Mouse (Mus musculus): ENCODE measurements around the gene Fbxo9. TPM values are rescaled to one million over a fixed set of nuclear protein-coding genes. Genes with fewer than 3 reads are reported as not detected.

The Fbxo9 gene
- polyA plus RNA-seq, 1 experiment from 2014 or later: 56.9 TPM

- Histone ChIP-seq H3K4me1 (replicated peaks; ENCODE audit: control insufficient read depth, insufficient read depth, low read length) (no peaks in the 10 kb centered on the region), H3K36me3 (ENCODE audit: control insufficient read depth, insufficient read depth) (peaks cover 22% of the 10 kb centered on the region), H3K27ac (ENCODE audit: low read length) (no peak overlapping the region), H3K4me2 (ENCODE audit: low read length) (no peak overlapping the region), H3K27me3 (replicated peaks; ENCODE audit: control insufficient read depth, insufficient read depth, low read length) (no peaks in the 10 kb centered on the region), H3K9ac (replicated peaks; ENCODE audit: low read depth, low read length) (no peak overlapping the region), H3K4me3 (replicated peaks; ENCODE audit: low read length) (no peak overlapping the region), H3K9me3 (ENCODE audit: control insufficient read depth, low read length) (no peaks in the 10 kb centered on the region)
- 77% methylated on average over 4 of the region's 4 CpGs for WGBS
- ATAC-seq: no peak
These were observed 7.4 kb downstream of the Fbxo9 start for GRCm38 (mm10) chr9:78101431-78101830.

- Histone ChIP-seq H3K4me2 (ENCODE audit: low read length) (no peak overlapping the region), H3K4me3 (replicated peaks; ENCODE audit: low read length) (no peak overlapping the region), H3K9me3 (ENCODE audit: control insufficient read depth, low read length) (no peaks in the 10 kb centered on the region), H3K27ac (ENCODE audit: low read length) (no peak overlapping the region), H3K4me1 (replicated peaks; ENCODE audit: control insufficient read depth, insufficient read depth, low read length) (no peaks in the 10 kb centered on the region), H3K27me3 (replicated peaks; ENCODE audit: control insufficient read depth, insufficient read depth, low read length) (no peaks in the 10 kb centered on the region), H3K36me3 (ENCODE audit: control insufficient read depth, insufficient read depth) (peaks cover 24% of the 10 kb centered on the region), H3K9ac (replicated peaks; ENCODE audit: low read depth, low read length) (no peak overlapping the region)
- no peak for ATAC-seq
- 85% methylated on average over 5 of the region's 5 CpGs for WGBS
These were observed 7.9 kb downstream of the Fbxo9 start for GRCm38 (mm10) chr9:78100956-78101355.

GRCm38 (mm10) chr9:78096376-78096775 is 12.5 kb downstream of the Fbxo9 start:
- WGBS: 94% methylated on average over 5 of the region's 6 CpGs
- no peaks in the 10 kb centered on the region for H3K9me3 ChIP-seq (ENCODE audit: control insufficient read depth, low read length)
- no peak overlapping the region for H3K9ac ChIP-seq (replicated peaks; ENCODE audit: low read depth, low read length)
- no peaks in the 10 kb centered on the region for H3K27me3 ChIP-seq (replicated peaks; ENCODE audit: control insufficient read depth, insufficient read depth, low read length)
- ATAC-seq: no peak
- no peak overlapping the region for H3K27ac ChIP-seq (ENCODE audit: low read length)
- no peaks in the 10 kb centered on the region for H3K4me1 ChIP-seq (replicated peaks; ENCODE audit: control insufficient read depth, insufficient read depth, low read length)
- H3K36me3 ChIP-seq (ENCODE audit: control insufficient read depth, insufficient read depth): peaks cover 43% of the 10 kb centered on the region
- no peak overlapping the region for H3K4me2 ChIP-seq (ENCODE audit: low read length)
- no peak overlapping the region for H3K4me3 ChIP-seq (replicated peaks; ENCODE audit: low read length)

- H3K27me3 ChIP-seq (replicated peaks; ENCODE audit: control insufficient read depth, insufficient read depth, low read length): no peaks in the 10 kb centered on the region
- no peak overlapping the region for H3K4me2 ChIP-seq (ENCODE audit: low read length)
- H3K4me3 ChIP-seq (replicated peaks; ENCODE audit: low read length): no peak overlapping the region
- peaks cover 39% of the 10 kb centered on the region for H3K36me3 ChIP-seq (ENCODE audit: control insufficient read depth, insufficient read depth)
- no peak overlapping the region for H3K9ac ChIP-seq (replicated peaks; ENCODE audit: low read depth, low read length)
- H3K9me3 ChIP-seq (ENCODE audit: control insufficient read depth, low read length): no peaks in the 10 kb centered on the region
- H3K27ac ChIP-seq (ENCODE audit: low read length): no peak overlapping the region
- 95% methylated on average over 12 of the region's 12 CpGs for WGBS
- ATAC-seq: no peak
- H3K4me1 ChIP-seq (replicated peaks; ENCODE audit: control insufficient read depth, insufficient read depth, low read length): no peaks in the 10 kb centered on the region
These were observed 13.2 kb downstream of the Fbxo9 start for GRCm38 (mm10) chr9:78095686-78096085.

- Histone ChIP-seq H3K4me1 (replicated peaks; ENCODE audit: control insufficient read depth, insufficient read depth, low read length) (no peaks in the 10 kb centered on the region), H3K4me2 (ENCODE audit: low read length) (no peak overlapping the region), H3K9me3 (ENCODE audit: control insufficient read depth, low read length) (no peaks in the 10 kb centered on the region), H3K27ac (ENCODE audit: low read length) (no peak overlapping the region), H3K4me3 (replicated peaks; ENCODE audit: low read length) (no peak overlapping the region), H3K36me3 (ENCODE audit: control insufficient read depth, insufficient read depth) (peaks cover 21% of the 10 kb centered on the region), H3K9ac (replicated peaks; ENCODE audit: low read depth, low read length) (no peak overlapping the region), H3K27me3 (replicated peaks; ENCODE audit: control insufficient read depth, insufficient read depth, low read length) (no peaks in the 10 kb centered on the region)
- 94% methylated on average over 3 of the region's 3 CpGs for WGBS
- ATAC-seq: no peak
These were observed 18.3 kb downstream of the Fbxo9 start for GRCm38 (mm10) chr9:78090596-78090995.

GRCm38 (mm10) chr9:78089906-78090305 is 19.0 kb downstream of the Fbxo9 start:
- Histone ChIP-seq H3K4me3 (replicated peaks; ENCODE audit: low read length) (no peak overlapping the region), H3K27ac (ENCODE audit: low read length) (no peak overlapping the region), H3K36me3 (ENCODE audit: control insufficient read depth, insufficient read depth) (peaks cover 18% of the 10 kb centered on the region), H3K9ac (replicated peaks; ENCODE audit: low read depth, low read length) (no peak overlapping the region), H3K9me3 (ENCODE audit: control insufficient read depth, low read length) (no peaks in the 10 kb centered on the region), H3K27me3 (replicated peaks; ENCODE audit: control insufficient read depth, insufficient read depth, low read length) (no peaks in the 10 kb centered on the region), H3K4me1 (replicated peaks; ENCODE audit: control insufficient read depth, insufficient read depth, low read length) (no peaks in the 10 kb centered on the region), H3K4me2 (ENCODE audit: low read length) (no peak overlapping the region)
- 89% methylated on average over 1 of the region's 1 CpGs for WGBS
- no peak for ATAC-seq

- whole genome bisulfite sequencing: 89% methylated on average over 7 of the region's 7 CpGs
- Histone ChIP-seq H3K36me3 (ENCODE audit: control insufficient read depth, insufficient read depth) (peaks cover 26% of the 10 kb centered on the region), H3K27ac (ENCODE audit: low read length) (no peak overlapping the region), H3K4me3 (replicated peaks; ENCODE audit: low read length) (no peak overlapping the region), H3K27me3 (replicated peaks; ENCODE audit: control insufficient read depth, insufficient read depth, low read length) (no peaks in the 10 kb centered on the region), H3K9ac (replicated peaks; ENCODE audit: low read depth, low read length) (no peak overlapping the region), H3K4me1 (replicated peaks; ENCODE audit: control insufficient read depth, insufficient read depth, low read length) (no peaks in the 10 kb centered on the region), H3K4me2 (ENCODE audit: low read length) (no peak overlapping the region), H3K9me3 (ENCODE audit: control insufficient read depth, low read length) (no peaks in the 10 kb centered on the region)
- no peak for ATAC-seq
These were observed 19.9 kb downstream of the Fbxo9 start for GRCm38 (mm10) chr9:78088971-78089370.

GRCm38 (mm10) chr9:78088521-78088920 is 20.3 kb downstream of the Fbxo9 start:
- H3K36me3 ChIP-seq (ENCODE audit: control insufficient read depth, insufficient read depth): peaks cover 28% of the 10 kb centered on the region
- H3K9ac ChIP-seq (replicated peaks; ENCODE audit: low read depth, low read length): no peak overlapping the region

GRCm38 (mm10) chr9:78087751-78088150 is 21.1 kb downstream of the Fbxo9 start:
- H3K9ac ChIP-seq (replicated peaks; ENCODE audit: low read depth, low read length): no peak overlapping the region
- no peak overlapping the region for H3K4me2 ChIP-seq (ENCODE audit: low read length)
- no peak overlapping the region for H3K27ac ChIP-seq (ENCODE audit: low read length)
- H3K9me3 ChIP-seq (ENCODE audit: control insufficient read depth, low read length): no peaks in the 10 kb centered on the region
- H3K4me3 ChIP-seq (replicated peaks; ENCODE audit: low read length): no peak overlapping the region
- H3K36me3 ChIP-seq (ENCODE audit: control insufficient read depth, insufficient read depth): peaks cover 26% of the 10 kb centered on the region
- WGBS: 91% methylated on average over 9 of the region's 9 CpGs
- ATAC-seq: no peak
- no peaks in the 10 kb centered on the region for H3K4me1 ChIP-seq (replicated peaks; ENCODE audit: control insufficient read depth, insufficient read depth, low read length)
- H3K27me3 ChIP-seq (replicated peaks; ENCODE audit: control insufficient read depth, insufficient read depth, low read length): no peaks in the 10 kb centered on the region

More at GRCm38 (mm10) chr9:78088521-78088920, 20.3 kb downstream of the Fbxo9 start:
- Histone ChIP-seq H3K4me2 (ENCODE audit: low read length) (no peak overlapping the region), H3K4me3 (replicated peaks; ENCODE audit: low read length) (no peak overlapping the region), H3K27me3 (replicated peaks; ENCODE audit: control insufficient read depth, insufficient read depth, low read length) (no peaks in the 10 kb centered on the region), H3K4me1 (replicated peaks; ENCODE audit: control insufficient read depth, insufficient read depth, low read length) (no peaks in the 10 kb centered on the region), H3K9me3 (ENCODE audit: control insufficient read depth, low read length) (no peaks in the 10 kb centered on the region), H3K27ac (ENCODE audit: low read length) (no peak overlapping the region)
- WGBS: 68% methylated on average over 4 of the region's 4 CpGs
- ATAC-seq: no peak

- 90% methylated on average over 14 of the region's 14 CpGs for WGBS
- no peaks in the 10 kb centered on the region for H3K9me3 ChIP-seq (ENCODE audit: control insufficient read depth, low read length)
- H3K36me3 ChIP-seq (ENCODE audit: control insufficient read depth, insufficient read depth): peaks cover 32% of the 10 kb centered on the region
- no peak overlapping the region for H3K4me2 ChIP-seq (ENCODE audit: low read length)
- H3K27me3 ChIP-seq (replicated peaks; ENCODE audit: control insufficient read depth, insufficient read depth, low read length): no peaks in the 10 kb centered on the region
- no peaks in the 10 kb centered on the region for H3K4me1 ChIP-seq (replicated peaks; ENCODE audit: control insufficient read depth, insufficient read depth, low read length)
- no peak for ATAC-seq
- no peak overlapping the region for H3K27ac ChIP-seq (ENCODE audit: low read length)
- no peak overlapping the region for H3K4me3 ChIP-seq (replicated peaks; ENCODE audit: low read length)
- H3K9ac ChIP-seq (replicated peaks; ENCODE audit: low read depth, low read length): no peak overlapping the region
These were observed 23.1 kb downstream of the Fbxo9 start for GRCm38 (mm10) chr9:78085722-78086287.

All from forebrain, embryonic 16.5 days (tissue).